Mouse (Mus musculus): ENCODE data around the gene Ly9. TPM values are rescaled to one million over a fixed set of nuclear protein-coding genes. Genes with fewer than 3 reads are reported as not detected.

Gene Ly9
- 0.11 and 0.14 TPM in 2 replicates for polyA plus RNA-seq (2015; fragmentation: Nextera tagmentation; extraction: Ambion mirVana)

DNA sequence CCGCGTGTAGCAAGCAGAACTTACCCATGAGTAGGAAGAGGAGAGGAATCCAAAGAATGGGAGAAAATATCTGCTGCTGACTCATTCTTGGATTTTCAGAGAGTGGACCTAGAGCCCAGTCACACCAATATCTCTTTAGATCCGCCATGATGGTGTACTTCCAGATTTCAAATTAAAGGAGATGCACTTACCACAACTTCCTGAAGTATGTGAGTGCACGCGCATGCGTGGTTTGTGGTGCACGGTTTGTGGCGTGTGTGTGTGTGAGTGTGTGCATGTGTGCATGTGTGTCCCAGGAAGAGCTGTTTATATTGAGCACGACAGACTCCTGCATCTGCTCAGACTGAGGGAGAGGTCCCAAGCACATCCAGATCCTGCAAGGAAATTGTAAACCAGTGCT, at the start of gene Ly9:
Gene Ly9, minus strand, starts transcription at position 235 of the 400 bp plus-strand sequence.
- Histone ChIP-seq H3K27me3 (ENCODE audit: control insufficient read depth, insufficient read depth, low read depth, low read length) (no peaks in the 10 kb centered on the region), H3K4me1 (ENCODE audit: control insufficient read depth, insufficient read depth, low read length) (no peaks in the 10 kb centered on the region), H3K9ac (ENCODE audit: low read depth, low read length) (no peak within 1 kb of the TSS), H3K4me2 (ENCODE audit: low read length) (no peak within 1 kb of the TSS), H3K27ac (ENCODE audit: low read length) (no peak within 1 kb of the TSS), H3K9me3 (replicated peaks; ENCODE audit: control insufficient read depth, low read length, poor library complexity, severe bottlenecking) (no peaks in the 10 kb centered on the region), H3K4me3 (ENCODE audit: low read depth, low read length) (no peak within 1 kb of the TSS), H3K36me3 (ENCODE audit: control insufficient read depth, insufficient read depth, low read length) (no peaks in the 10 kb centered on the region)
- no peak for ATAC-seq
- 86% methylated on average over 9 of the region's 9 CpGs for WGBS

DNA sequence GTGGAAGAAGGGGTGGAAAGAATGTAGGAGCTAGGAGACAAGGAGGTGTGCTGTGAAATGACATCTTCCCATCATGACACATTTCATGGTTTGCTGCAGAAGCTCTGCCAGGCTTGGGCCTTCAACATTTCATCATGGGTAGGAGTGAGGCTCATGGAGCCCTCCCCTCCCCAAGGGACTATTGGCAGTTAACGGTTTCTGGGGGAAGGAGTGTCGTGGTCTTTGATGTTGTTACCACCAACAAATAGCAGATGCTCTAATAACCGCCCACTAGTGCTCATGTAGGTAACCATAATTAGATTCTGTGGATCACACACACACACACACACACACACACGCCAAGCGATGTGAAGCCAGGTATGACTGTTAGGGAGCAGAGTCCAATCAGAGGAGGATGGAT, 45.5 kb upstream of the Ly9 start, which contains the start of gene Slamf7:
Gene Slamf7, minus strand, starts transcription at position 302 of the 400 bp plus-strand sequence.
- Histone ChIP-seq H3K36me3 (ENCODE audit: control insufficient read depth, insufficient read depth, low read length) (no peaks in the 10 kb centered on the region), H3K9me3 (replicated peaks; ENCODE audit: control insufficient read depth, low read length, poor library complexity, severe bottlenecking) (no peaks in the 10 kb centered on the region), H3K27me3 (ENCODE audit: control insufficient read depth, insufficient read depth, low read depth, low read length) (no peaks in the 10 kb centered on the region), H3K27ac (ENCODE audit: low read length) (no peak within 1 kb of the TSS), H3K4me2 (ENCODE audit: low read length) (no peak within 1 kb of the TSS), H3K4me3 (ENCODE audit: low read depth, low read length) (no peak within 1 kb of the TSS), H3K4me1 (ENCODE audit: control insufficient read depth, insufficient read depth, low read length) (no peaks in the 10 kb centered on the region), H3K9ac (ENCODE audit: low read depth, low read length) (no peak within 1 kb of the TSS)
- no peak for ATAC-seq
- WGBS, result 95% methylated on average over 5 of the region's 5 CpGs

DNA sequence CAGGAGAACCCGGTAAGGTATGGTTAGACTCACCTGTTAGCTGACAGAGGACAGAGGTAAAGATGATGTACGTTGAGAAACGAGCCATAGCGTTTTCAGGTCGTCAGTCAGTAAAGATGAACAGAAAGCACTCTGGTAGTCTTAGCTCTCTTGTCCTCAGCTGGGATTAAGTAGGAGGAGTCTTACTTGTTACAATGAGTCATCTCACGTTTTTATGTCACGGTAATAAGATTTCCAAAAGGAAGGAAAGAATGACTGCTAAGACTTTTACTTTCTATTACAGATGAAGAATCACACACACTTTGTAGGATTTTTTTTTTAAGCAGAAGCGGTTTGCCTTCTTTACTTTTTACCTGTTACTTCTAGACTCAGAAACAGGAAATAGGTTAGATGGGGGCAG, 41.6 kb upstream of the Ly9 start:
- Histone ChIP-seq H3K4me2 (ENCODE audit: low read length) (no peak overlapping the region), H3K4me1 (ENCODE audit: control insufficient read depth, insufficient read depth, low read length) (no peaks in the 10 kb centered on the region), H3K4me3 (ENCODE audit: low read depth, low read length) (no peak overlapping the region), H3K9me3 (replicated peaks; ENCODE audit: control insufficient read depth, low read length, poor library complexity, severe bottlenecking) (no peaks in the 10 kb centered on the region), H3K9ac (ENCODE audit: low read depth, low read length) (no peak overlapping the region), H3K36me3 (ENCODE audit: control insufficient read depth, insufficient read depth, low read length) (no peaks in the 10 kb centered on the region), H3K27ac (ENCODE audit: low read length) (no peak overlapping the region), H3K27me3 (ENCODE audit: control insufficient read depth, insufficient read depth, low read depth, low read length) (no peaks in the 10 kb centered on the region)
- 67% methylated on average over 8 of the region's 8 CpGs for WGBS
- ATAC-seq, result no peak

GRCm38 (mm10) chr1:171647716-171648115, 40.5 kb upstream of the Ly9 start:
- no peaks in the 10 kb centered on the region for H3K9me3 ChIP-seq (replicated peaks; ENCODE audit: control insufficient read depth, low read length, poor library complexity, severe bottlenecking)
- no peak overlapping the region for H3K4me2 ChIP-seq (ENCODE audit: low read length)
- no peaks in the 10 kb centered on the region for H3K27me3 ChIP-seq (ENCODE audit: control insufficient read depth, insufficient read depth, low read depth, low read length)
- no peak for ATAC-seq
- WGBS, result 86% methylated on average over 5 of the region's 5 CpGs
- no peak overlapping the region for H3K27ac ChIP-seq (ENCODE audit: low read length)
- no peaks in the 10 kb centered on the region for H3K36me3 ChIP-seq (ENCODE audit: control insufficient read depth, insufficient read depth, low read length)
- H3K4me1 ChIP-seq (ENCODE audit: control insufficient read depth, insufficient read depth, low read length), result no peaks in the 10 kb centered on the region
- H3K4me3 ChIP-seq (ENCODE audit: low read depth, low read length), result no peak overlapping the region
- no peak overlapping the region for H3K9ac ChIP-seq (ENCODE audit: low read depth, low read length)

GRCm38 (mm10) chr1:171646429-171646940, 39.3 kb upstream of the Ly9 start:
- H3K4me3 ChIP-seq (ENCODE audit: low read depth, low read length), result no peak overlapping the region
- 77% methylated on average over 5 of the region's 5 CpGs for WGBS
- no peak overlapping the region for H3K4me2 ChIP-seq (ENCODE audit: low read length)
- H3K36me3 ChIP-seq (ENCODE audit: control insufficient read depth, insufficient read depth, low read length), result no peaks in the 10 kb centered on the region
- H3K27me3 ChIP-seq (ENCODE audit: control insufficient read depth, insufficient read depth, low read depth, low read length), result no peaks in the 10 kb centered on the region
- no peak for ATAC-seq
- no peaks in the 10 kb centered on the region for H3K9me3 ChIP-seq (replicated peaks; ENCODE audit: control insufficient read depth, low read length, poor library complexity, severe bottlenecking)
- H3K27ac ChIP-seq (ENCODE audit: low read length), result no peak overlapping the region
- no peaks in the 10 kb centered on the region for H3K4me1 ChIP-seq (ENCODE audit: control insufficient read depth, insufficient read depth, low read length)
- no peak overlapping the region for H3K9ac ChIP-seq (ENCODE audit: low read depth, low read length)

DNA sequence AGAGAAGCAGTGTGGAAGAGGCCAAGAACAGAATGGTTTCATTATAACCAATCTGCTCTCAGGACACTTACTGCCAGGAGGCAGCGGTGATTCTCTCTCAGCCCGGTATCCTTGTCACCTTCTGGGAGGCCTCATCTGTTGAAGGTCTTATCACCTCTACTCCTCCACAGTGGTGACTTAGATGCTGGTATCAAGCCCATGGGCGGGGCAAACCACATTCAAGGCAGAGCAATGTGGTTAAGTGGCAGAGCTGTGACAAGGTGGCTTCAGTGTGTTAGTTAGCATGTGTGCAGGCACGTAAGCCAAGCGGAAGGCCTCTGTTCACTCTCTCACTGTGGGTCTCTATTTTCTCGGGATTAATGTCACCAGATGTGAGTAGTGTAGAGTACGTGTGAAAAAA, 36.4 kb upstream of the Ly9 start:
- Histone ChIP-seq H3K4me1 (ENCODE audit: control insufficient read depth, insufficient read depth, low read length) (no peaks in the 10 kb centered on the region), H3K27me3 (ENCODE audit: control insufficient read depth, insufficient read depth, low read depth, low read length) (no peaks in the 10 kb centered on the region), H3K4me3 (ENCODE audit: low read depth, low read length) (no peak overlapping the region), H3K9ac (ENCODE audit: low read depth, low read length) (no peak overlapping the region), H3K36me3 (ENCODE audit: control insufficient read depth, insufficient read depth, low read length) (no peaks in the 10 kb centered on the region), H3K4me2 (ENCODE audit: low read length) (no peak overlapping the region), H3K9me3 (replicated peaks; ENCODE audit: control insufficient read depth, low read length, poor library complexity, severe bottlenecking) (no peaks in the 10 kb centered on the region), H3K27ac (ENCODE audit: low read length) (no peak overlapping the region)
- WGBS, result 86% methylated on average over 7 of the region's 7 CpGs
- ATAC-seq, result no peak

DNA sequence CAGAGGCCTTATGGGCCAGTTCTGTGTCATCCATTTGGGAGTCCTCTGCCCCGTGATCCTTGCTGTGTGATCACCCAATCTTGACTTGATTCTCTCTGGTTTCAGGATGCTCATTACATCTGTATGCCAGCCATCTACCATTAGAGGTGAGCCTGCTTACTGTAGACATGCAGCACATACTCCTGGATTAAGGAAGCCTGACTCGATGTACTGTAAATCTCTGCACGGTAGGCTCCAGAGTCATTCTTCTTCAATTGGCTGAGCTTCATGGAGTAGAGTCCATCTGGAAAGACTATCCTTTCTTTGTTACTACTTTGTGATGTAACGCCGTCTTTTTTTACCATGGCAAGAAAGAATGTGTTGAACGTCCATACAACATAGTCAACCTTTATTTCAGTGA, 33.6 kb upstream of the Ly9 start:
- H3K27ac ChIP-seq (ENCODE audit: low read length), result no peak overlapping the region
- H3K36me3 ChIP-seq (ENCODE audit: control insufficient read depth, insufficient read depth, low read length), result no peaks in the 10 kb centered on the region
- H3K27me3 ChIP-seq (ENCODE audit: control insufficient read depth, insufficient read depth, low read depth, low read length), result no peaks in the 10 kb centered on the region
- WGBS, result 96% methylated on average over 6 of the region's 6 CpGs
- H3K4me1 ChIP-seq (ENCODE audit: control insufficient read depth, insufficient read depth, low read length), result no peaks in the 10 kb centered on the region
- H3K9me3 ChIP-seq (replicated peaks; ENCODE audit: control insufficient read depth, low read length, poor library complexity, severe bottlenecking), result no peaks in the 10 kb centered on the region
- H3K4me3 ChIP-seq (ENCODE audit: low read depth, low read length), result no peak overlapping the region
- no peak overlapping the region for H3K9ac ChIP-seq (ENCODE audit: low read depth, low read length)
- no peak overlapping the region for H3K4me2 ChIP-seq (ENCODE audit: low read length)
- ATAC-seq, result no peak

- no peaks in the 10 kb centered on the region for H3K27me3 ChIP-seq (ENCODE audit: control insufficient read depth, insufficient read depth, low read depth, low read length)
- H3K27ac ChIP-seq (ENCODE audit: low read length), result no peak overlapping the region
- no peaks in the 10 kb centered on the region for H3K9me3 ChIP-seq (replicated peaks; ENCODE audit: control insufficient read depth, low read length, poor library complexity, severe bottlenecking)
- no peaks in the 10 kb centered on the region for H3K36me3 ChIP-seq (ENCODE audit: control insufficient read depth, insufficient read depth, low read length)
- WGBS, result 72% methylated on average over 2 of the region's 2 CpGs
- H3K9ac ChIP-seq (ENCODE audit: low read depth, low read length), result no peak overlapping the region
- ATAC-seq, result no peak
- H3K4me3 ChIP-seq (ENCODE audit: low read depth, low read length), result no peak overlapping the region
- no peak overlapping the region for H3K4me2 ChIP-seq (ENCODE audit: low read length)
- H3K4me1 ChIP-seq (ENCODE audit: control insufficient read depth, insufficient read depth, low read length), result no peaks in the 10 kb centered on the region
Observed at GRCm38 (mm10) chr1:171638686-171639085, 31.5 kb upstream of the Ly9 start.

- Histone ChIP-seq H3K9me3 (replicated peaks; ENCODE audit: control insufficient read depth, low read length, poor library complexity, severe bottlenecking) (no peaks in the 10 kb centered on the region), H3K36me3 (ENCODE audit: control insufficient read depth, insufficient read depth, low read length) (no peaks in the 10 kb centered on the region), H3K9ac (ENCODE audit: low read depth, low read length) (no peak overlapping the region), H3K4me3 (ENCODE audit: low read depth, low read length) (no peak overlapping the region), H3K4me2 (ENCODE audit: low read length) (no peak overlapping the region), H3K27me3 (ENCODE audit: control insufficient read depth, insufficient read depth, low read depth, low read length) (no peaks in the 10 kb centered on the region), H3K27ac (ENCODE audit: low read length) (no peak overlapping the region), H3K4me1 (ENCODE audit: control insufficient read depth, insufficient read depth, low read length) (no peaks in the 10 kb centered on the region)
- 74% methylated on average over 8 of the region's 8 CpGs for WGBS
- no peak for ATAC-seq
Observed at GRCm38 (mm10) chr1:171637101-171637500, 29.9 kb upstream of the Ly9 start.
